Mouse (Mus musculus) skeletal muscle tissue, adult 2 months (tissue): ENCODE results near the gene Tbxa2r.

Experiments
- DNase-seq: peaks from one replicate; pipeline ENCODE4 v3.0.0-alpha.2; 2012; ENCODE audit warnings: low read depth, low spot score

Tbxa2r gene

GRCm38 (mm10) chr10:81320550-81321347 lies 7.8 kb upstream of the Tbxa2r start, which contains the start of gene Cactin:
Cactin (plus strand) TSS chr10:81321103.
- DNase-seq = peak; percentile 100

- no peak for DNase-seq
Observed at GRCm38 (mm10) chr10:81321436-81321835, 7.1 kb upstream of the Tbxa2r start.

GRCm38 (mm10) chr10:81322444-81322843 lies 6.1 kb upstream of the Tbxa2r start:
- DNase-seq = no peak

- no peak for DNase-seq
Observed at GRCm38 (mm10) chr10:81323141-81323775, 5.3 kb upstream of the Tbxa2r start.

GRCm38 (mm10) chr10:81323791-81324530 lies 4.6 kb upstream of the Tbxa2r start:
- DNase-seq = no peak

GRCm38 (mm10) chr10:81325176-81325575 lies 3.4 kb upstream of the Tbxa2r start:
- no peak for DNase-seq

GRCm38 (mm10) chr10:81325781-81326180 lies 2.8 kb upstream of the Tbxa2r start:
- no peak for DNase-seq

GRCm38 (mm10) chr10:81326858-81327257 lies 1.7 kb upstream of the Tbxa2r start:
- no peak for DNase-seq

GRCm38 (mm10) chr10:81327959-81328358 lies 572 bp upstream of the Tbxa2r start:
- no peak for DNase-seq

GRCm38 (mm10) chr10:81329194-81329975 lies 854 bp downstream of the Tbxa2r start:
- no peak for DNase-seq

GRCm38 (mm10) chr10:81330007-81330406 lies 1.5 kb downstream of the Tbxa2r start:
- no peak for DNase-seq

- DNase-seq = no peak
Observed at GRCm38 (mm10) chr10:81332277-81332676, 3.7 kb downstream of the Tbxa2r start.

- no peak for DNase-seq
Observed at GRCm38 (mm10) chr10:81334324-81334723, 5.8 kb downstream of the Tbxa2r start.

GRCm38 (mm10) chr10:81335393-81336340 lies 7.1 kb downstream of the Tbxa2r start:
- no peak for DNase-seq

GRCm38 (mm10) chr10:81336558-81336957 lies 8.0 kb downstream of the Tbxa2r start:
- DNase-seq = no peak

- DNase-seq = no peak
Observed at GRCm38 (mm10) chr10:81340551-81341332, 12.2 kb downstream of the Tbxa2r start.

GRCm38 (mm10) chr10:81341333-81341949 lies 12.9 kb downstream of the Tbxa2r start:
- no peak for DNase-seq

GRCm38 (mm10) chr10:81342686-81343505 lies 14.4 kb downstream of the Tbxa2r start, which contains the start of gene Gipc3:
Gipc3 (minus strand) TSS chr10:81343266.
- no peak for DNase-seq
